Mouse (Mus musculus): ENCODE measurements around the gene Prss46. TPM values are rescaled to one million over a fixed set of nuclear protein-coding genes. Genes with fewer than 3 reads are reported as not detected.

Gene Prss46
- not detected in 2 replicates for polyA plus RNA-seq (2012; rRNA removed; ENCODE audit: low replicate concordance)

GRCm38 (mm10) chr9:110844206-110844605 is at the start of gene Prss46:
Gene Prss46, plus strand, starts transcription at chr9:110844506.

GRCm38 (mm10) chr9:110797866-110798265 is 46.4 kb upstream of the Prss46 start, which contains the start of gene Prss42:
Gene Prss42, plus strand, starts transcription at chr9:110798166.

GRCm38 (mm10) chr9:110813789-110814188 is 30.5 kb upstream of the Prss46 start, which contains the start of gene Prss44:
Gene Prss44, plus strand, starts transcription at chr9:110813994.

GRCm38 (mm10) chr9:110826390-110826789 is 17.9 kb upstream of the Prss46 start, which contains the start of gene Prss43:
Gene Prss43, plus strand, starts transcription at chr9:110826690.

GRCm38 (mm10) chr9:110834411-110834810 is 9.9 kb upstream of the Prss46 start, which contains the start of gene Prss45:
Gene Prss45, plus strand, starts transcription at chr9:110834588.

GRCm38 (mm10) chr9:110857781-110858472 is 13.6 kb downstream of the Prss46 start, which contains the start of gene Prss50:
Gene Prss50, plus strand, starts transcription at chr9:110857967.

GRCm38 (mm10) chr9:110879191-110879920 is 35.0 kb downstream of the Prss46 start, which contains the start of gene Als2cl:
Gene Als2cl, plus strand, starts transcription at chr9:110879870.

GRCm38 (mm10) chr9:110879998-110880561 is 35.8 kb downstream of the Prss46 start, which contains the start of gene Tmie:
Gene Tmie, minus strand, starts transcription at chr9:110880113.

Other genes with a start within 250 kb of the Prss46 start
- gene Nradd, start 220.1 kb upstream of the Prss46 start, polyA plus RNA-seq (2012; rRNA removed; ENCODE audit: low replicate concordance) = 3.7 and 4.2 TPM in 2 replicates
- 17.1 and 41.5 TPM in 2 replicates for gene Nbeal2, start 190.3 kb upstream of the Prss46 start, polyA plus RNA-seq (2012; rRNA removed; ENCODE audit: low replicate concordance)
- 54.2 and 81.1 TPM in 2 replicates for gene Ccdc12, start 188.0 kb upstream of the Prss46 start, polyA plus RNA-seq (2012; rRNA removed; ENCODE audit: low replicate concordance)
- not detected in 2 replicates for gene Myl3, start 102.6 kb upstream of the Prss46 start, polyA plus RNA-seq (2012; rRNA removed; ENCODE audit: low replicate concordance)
- 8.9 and 9.3 TPM in 2 replicates for gene Pth1r, start 97.4 kb upstream of the Prss46 start, polyA plus RNA-seq (2012; rRNA removed; ENCODE audit: low replicate concordance)
- not detected in 2 replicates for gene Prss42, start 46.3 kb upstream of the Prss46 start, polyA plus RNA-seq (2012; rRNA removed; ENCODE audit: low replicate concordance)
- not detected in 2 replicates for gene Prss44, start 30.5 kb upstream of the Prss46 start, polyA plus RNA-seq (2012; rRNA removed; ENCODE audit: low replicate concordance)
- not detected in 2 replicates for gene Prss43, start 17.8 kb upstream of the Prss46 start, polyA plus RNA-seq (2012; rRNA removed; ENCODE audit: low replicate concordance)
- not detected in 2 replicates for gene Prss45, start 9.9 kb upstream of the Prss46 start, polyA plus RNA-seq (2012; rRNA removed; ENCODE audit: low replicate concordance)
- gene Prss50, start 13.5 kb downstream of the Prss46 start, polyA plus RNA-seq (2012; rRNA removed; ENCODE audit: low replicate concordance) = 0.18 TPM in 1 of 2 replicates, not detected in the other
- gene Als2cl, start 35.4 kb downstream of the Prss46 start, polyA plus RNA-seq (2012; rRNA removed; ENCODE audit: low replicate concordance) = 10.9 and 41.2 TPM in 2 replicates
- gene Tmie, start 35.6 kb downstream of the Prss46 start, polyA plus RNA-seq (2012; rRNA removed; ENCODE audit: low replicate concordance) = 1.4 and 3.2 TPM in 2 replicates
- gene Fam240a, start 72.4 kb downstream of the Prss46 start, polyA plus RNA-seq (2012; rRNA removed; ENCODE audit: low replicate concordance) = not detected in 2 replicates
- gene Tdgf1, start 101.7 kb downstream of the Prss46 start, polyA plus RNA-seq (2012; rRNA removed; ENCODE audit: low replicate concordance) = not detected in 2 replicates
- 0.23 TPM in 1 of 2 replicates, not detected in the other for gene Lrrc2, start 107.0 kb downstream of the Prss46 start, polyA plus RNA-seq (2012; rRNA removed; ENCODE audit: low replicate concordance)
- 1.1 and 2.0 TPM in 2 replicates for gene Rtp3, start 146.1 kb downstream of the Prss46 start, polyA plus RNA-seq (2012; rRNA removed; ENCODE audit: low replicate concordance)
- gene Ltf, start 174.8 kb downstream of the Prss46 start, polyA plus RNA-seq (2012; rRNA removed; ENCODE audit: low replicate concordance) = 0.33 and 3.0 TPM in 2 replicates
- gene Ccrl2, start 213.0 kb downstream of the Prss46 start, polyA plus RNA-seq (2012; rRNA removed; ENCODE audit: low replicate concordance) = 2.1 and 2.9 TPM in 2 replicates